Mouse (Mus musculus): Measurements from ENCODE around the gene Mga. TPM values are rescaled to one million over a fixed set of nuclear protein-coding genes. Genes with fewer than 3 reads are reported as not detected.

The Mga gene
- 33.4 and 33.9 TPM in 2 replicates for polyA plus RNA-seq (2014; fragmentation: Nextera tagmentation; extraction: Ambion mirVana)

DNA sequence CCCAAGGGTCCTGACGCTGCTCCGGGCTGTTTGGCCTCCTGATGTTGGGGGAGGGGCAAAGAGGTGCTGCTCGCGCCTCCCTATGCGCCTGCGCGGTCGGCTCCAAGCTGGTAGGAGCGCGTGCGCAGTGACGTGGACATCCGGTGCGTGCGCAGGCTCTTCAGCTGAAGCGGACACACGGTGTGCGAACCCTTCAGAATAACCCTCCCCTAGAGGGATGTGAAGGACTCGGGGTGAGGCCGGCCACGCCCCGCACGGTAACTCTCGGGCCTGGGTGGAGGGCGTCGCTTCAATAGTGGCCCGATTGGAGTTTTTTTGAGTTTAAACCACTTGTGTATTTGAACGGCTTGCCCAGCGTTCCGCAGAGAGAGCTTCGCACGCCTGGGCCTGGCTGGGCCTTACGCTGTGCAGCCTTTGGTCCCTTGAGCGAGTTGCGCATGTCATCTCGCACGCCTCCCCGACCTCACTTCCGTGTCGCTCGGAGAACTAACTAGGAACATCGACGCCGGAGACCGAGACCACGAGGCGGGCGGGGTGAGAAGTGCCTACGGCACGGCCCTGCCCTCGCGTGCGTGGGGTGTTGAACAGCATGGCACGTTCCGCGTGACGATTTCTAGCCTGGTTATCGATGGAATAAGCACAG is at the start of gene Mga:
Gene Mga, plus strand, starts transcription at position 139 of the 643 bp plus-strand sequence.
- peak; percentile 99 for DNase-seq (ENCODE audit: low spot score)
- peak within 1 kb of the TSS; percentile 70 for H3K9ac ChIP-seq (ENCODE audit: low read depth, low read length)
- peaks cover 2% of the 10 kb centered on the region; the same call in 1 of the 2 replicates for H3K36me3 ChIP-seq (ENCODE audit: control insufficient read depth, insufficient read depth, low read length)
- peak within 1 kb of the TSS; percentile 92 for H3K27ac ChIP-seq (replicated peaks; ENCODE audit: low read depth, low read length)
- WGBS: 2% methylated on average over 51 of the region's 58 CpGs
- H3K9me3 ChIP-seq (ENCODE audit: control insufficient read depth, low read length): no peaks in the 10 kb centered on the region
- ATAC-seq (ENCODE audit: low read depth): peak; percentile 98
- peak within 1 kb of the TSS; percentile 90 for H3K4me2 ChIP-seq (ENCODE audit: low read depth, low read length)
- peaks cover 7% of the 10 kb centered on the region; the same call in 1 of the 2 replicates for H3K4me1 ChIP-seq (ENCODE audit: control insufficient read depth, insufficient read depth, low read length)
- peak within 1 kb of the TSS; percentile 59 for H3K4me3 ChIP-seq (ENCODE audit: low read depth, low read length)
- H3K27me3 ChIP-seq (replicated peaks; ENCODE audit: control insufficient read depth, insufficient read depth, low read length): no peaks in the 10 kb centered on the region

DNA sequence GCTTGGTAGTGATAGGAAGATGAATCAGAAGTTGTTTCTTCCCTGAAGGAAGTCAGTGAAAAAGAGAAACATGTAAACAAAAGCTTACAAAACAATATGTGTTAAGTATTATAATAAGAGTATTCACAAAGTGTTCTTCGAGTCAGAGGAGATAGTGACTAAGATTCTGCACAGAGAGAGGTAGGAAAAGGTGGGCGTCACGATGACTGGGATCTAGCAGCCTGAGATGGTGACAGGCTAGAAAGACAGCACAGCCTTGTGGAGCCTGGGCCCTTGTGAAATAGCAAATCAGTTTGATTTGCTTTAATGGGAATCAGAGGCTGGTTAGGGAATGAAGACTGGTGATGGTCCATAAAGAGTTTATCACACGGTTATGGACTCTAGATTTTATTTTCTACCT is 43.2 kb upstream of the Mga start:
- Histone ChIP-seq H3K9ac (ENCODE audit: low read depth, low read length) (no peak overlapping the region), H3K36me3 (ENCODE audit: control insufficient read depth, insufficient read depth, low read length) (no peaks in the 10 kb centered on the region), H3K27me3 (replicated peaks; ENCODE audit: control insufficient read depth, insufficient read depth, low read length) (no peaks in the 10 kb centered on the region), H3K4me2 (ENCODE audit: low read depth, low read length) (no peak overlapping the region), H3K9me3 (ENCODE audit: control insufficient read depth, low read length) (no peaks in the 10 kb centered on the region), H3K4me1 (ENCODE audit: control insufficient read depth, insufficient read depth, low read length) (no peaks in the 10 kb centered on the region), H3K27ac (replicated peaks; ENCODE audit: low read depth, low read length) (no peak overlapping the region), H3K4me3 (ENCODE audit: low read depth, low read length) (no peak overlapping the region)
- DNase-seq (ENCODE audit: low spot score) (no peak), ATAC-seq (ENCODE audit: low read depth) (no peak)
- 81% methylated on average over 4 of the region's 4 CpGs for WGBS

DNA sequence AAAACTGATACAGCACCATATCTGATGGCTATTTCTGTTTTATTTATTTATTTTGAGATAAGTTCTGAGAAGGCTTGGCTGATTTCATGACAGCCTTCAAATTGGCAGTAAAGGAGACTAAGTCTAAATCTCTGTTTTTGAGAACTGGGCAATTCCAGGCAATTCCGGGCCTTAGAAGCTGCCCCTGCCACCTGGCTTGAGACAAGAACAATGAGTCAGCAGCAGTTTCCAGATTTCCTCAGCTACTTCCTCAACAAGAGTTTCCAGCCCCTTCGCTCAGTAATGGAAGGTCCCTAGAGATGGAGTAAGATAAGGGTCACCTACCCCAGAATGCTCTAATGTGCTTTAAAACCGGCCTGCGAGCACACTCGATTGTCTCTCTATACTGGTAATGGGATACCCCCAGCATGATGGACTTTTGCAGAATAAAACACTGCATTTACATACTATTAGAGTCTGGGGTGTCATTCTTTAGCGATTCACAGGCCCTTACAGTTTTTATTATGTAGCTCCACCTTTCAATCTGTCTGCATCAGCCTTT is 41.6 kb upstream of the Mga start:
- no peaks in the 10 kb centered on the region for H3K36me3 ChIP-seq (ENCODE audit: control insufficient read depth, insufficient read depth, low read length)
- no peaks in the 10 kb centered on the region for H3K4me1 ChIP-seq (ENCODE audit: control insufficient read depth, insufficient read depth, low read length)
- H3K9me3 ChIP-seq (ENCODE audit: control insufficient read depth, low read length): no peaks in the 10 kb centered on the region
- no peak overlapping the region for H3K9ac ChIP-seq (ENCODE audit: low read depth, low read length)
- no peak for DNase-seq (ENCODE audit: low spot score)
- no peak overlapping the region for H3K4me2 ChIP-seq (ENCODE audit: low read depth, low read length)
- H3K27me3 ChIP-seq (replicated peaks; ENCODE audit: control insufficient read depth, insufficient read depth, low read length): no peaks in the 10 kb centered on the region
- 62% methylated on average over 6 of the region's 6 CpGs for WGBS
- H3K27ac ChIP-seq (replicated peaks; ENCODE audit: low read depth, low read length): no peak overlapping the region
- no peak overlapping the region for H3K4me3 ChIP-seq (ENCODE audit: low read depth, low read length)
- ATAC-seq (ENCODE audit: low read depth): no peak

DNA sequence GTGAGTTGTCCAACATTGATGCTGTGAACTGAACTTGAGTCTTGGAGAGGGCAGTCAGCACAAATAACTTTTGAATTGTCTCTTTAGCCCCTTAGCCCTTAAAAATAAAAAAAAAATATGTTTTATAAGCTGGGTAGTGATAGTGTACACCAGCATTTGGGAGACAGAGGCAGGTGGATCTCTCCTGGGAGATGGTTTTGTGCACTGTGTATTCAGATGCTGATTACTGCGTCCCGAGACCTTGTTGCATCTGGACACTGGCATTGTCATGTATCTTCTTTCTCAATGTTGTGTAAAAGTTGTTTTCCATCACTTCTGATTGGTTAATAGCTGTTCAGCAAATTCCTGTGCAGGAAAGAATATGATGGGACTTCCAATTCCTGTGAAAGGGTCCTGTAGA is 39.7 kb upstream of the Mga start:
- H3K9ac ChIP-seq (ENCODE audit: low read depth, low read length): no peak overlapping the region
- DNase-seq (ENCODE audit: low spot score) (no peak), ATAC-seq (ENCODE audit: low read depth) (no peak)
- no peak overlapping the region for H3K4me3 ChIP-seq (ENCODE audit: low read depth, low read length)
- no peaks in the 10 kb centered on the region for H3K4me1 ChIP-seq (ENCODE audit: control insufficient read depth, insufficient read depth, low read length)
- no peaks in the 10 kb centered on the region for H3K36me3 ChIP-seq (ENCODE audit: control insufficient read depth, insufficient read depth, low read length)
- H3K27me3 ChIP-seq (replicated peaks; ENCODE audit: control insufficient read depth, insufficient read depth, low read length): no peaks in the 10 kb centered on the region
- no peak overlapping the region for H3K27ac ChIP-seq (replicated peaks; ENCODE audit: low read depth, low read length)
- 87% methylated on average over 2 of the region's 2 CpGs for WGBS
- H3K9me3 ChIP-seq (ENCODE audit: control insufficient read depth, low read length): no peaks in the 10 kb centered on the region
- H3K4me2 ChIP-seq (ENCODE audit: low read depth, low read length): no peak overlapping the region

GRCm38 (mm10) chr2:119864484-119864883 is 32.5 kb upstream of the Mga start:
- no peaks in the 10 kb centered on the region for H3K4me1 ChIP-seq (ENCODE audit: control insufficient read depth, insufficient read depth, low read length)
- no peak overlapping the region for H3K4me3 ChIP-seq (ENCODE audit: low read depth, low read length)
- no peaks in the 10 kb centered on the region for H3K36me3 ChIP-seq (ENCODE audit: control insufficient read depth, insufficient read depth, low read length)
- H3K9ac ChIP-seq (ENCODE audit: low read depth, low read length): no peak overlapping the region
- no peaks in the 10 kb centered on the region for H3K9me3 ChIP-seq (ENCODE audit: control insufficient read depth, low read length)
- no peaks in the 10 kb centered on the region for H3K27me3 ChIP-seq (replicated peaks; ENCODE audit: control insufficient read depth, insufficient read depth, low read length)
- ATAC-seq (ENCODE audit: low read depth) (no peak), DNase-seq (ENCODE audit: low spot score) (no peak)
- 74% methylated on average over 4 of the region's 4 CpGs for WGBS
- H3K27ac ChIP-seq (replicated peaks; ENCODE audit: low read depth, low read length): no peak overlapping the region
- no peak overlapping the region for H3K4me2 ChIP-seq (ENCODE audit: low read depth, low read length)

GRCm38 (mm10) chr2:119872371-119873104 is 24.5 kb upstream of the Mga start:
- ATAC-seq (ENCODE audit: low read depth) (peak; percentile 89), DNase-seq (ENCODE audit: low spot score) (peak; percentile 80)
- Histone ChIP-seq H3K4me3 (ENCODE audit: low read depth, low read length) (peak overlapping the region; percentile 53), H3K36me3 (ENCODE audit: control insufficient read depth, insufficient read depth, low read length) (no peaks in the 10 kb centered on the region), H3K27me3 (replicated peaks; ENCODE audit: control insufficient read depth, insufficient read depth, low read length) (no peaks in the 10 kb centered on the region), H3K4me2 (ENCODE audit: low read depth, low read length) (peak overlapping the region; percentile 95), H3K4me1 (ENCODE audit: control insufficient read depth, insufficient read depth, low read length) (peaks cover 7% of the 10 kb centered on the region; the same call in 1 of the 2 replicates), H3K9ac (ENCODE audit: low read depth, low read length) (peak overlapping the region; percentile 69), H3K27ac (replicated peaks; ENCODE audit: low read depth, low read length) (peak overlapping the region; percentile 56), H3K9me3 (ENCODE audit: control insufficient read depth, low read length) (no peaks in the 10 kb centered on the region)
- under 1% methylated on average over 34 of the region's 73 CpGs for WGBS

GRCm38 (mm10) chr2:119873105-119873464 is 23.9 kb upstream of the Mga start:
- DNase-seq (ENCODE audit: low spot score) (peak; percentile 94), ATAC-seq (ENCODE audit: low read depth) (peak; percentile 93)
- no peaks in the 10 kb centered on the region for H3K9me3 ChIP-seq (ENCODE audit: control insufficient read depth, low read length)
- H3K4me1 ChIP-seq (ENCODE audit: control insufficient read depth, insufficient read depth, low read length): peaks cover 7% of the 10 kb centered on the region; the same call in 1 of the 2 replicates
- H3K4me3 ChIP-seq (ENCODE audit: low read depth, low read length): peak overlapping the region; percentile 53
- WGBS: 1% methylated on average over 36 of the region's 39 CpGs
- peak overlapping the region; percentile 69 for H3K9ac ChIP-seq (ENCODE audit: low read depth, low read length)
- no peaks in the 10 kb centered on the region for H3K36me3 ChIP-seq (ENCODE audit: control insufficient read depth, insufficient read depth, low read length)
- no peaks in the 10 kb centered on the region for H3K27me3 ChIP-seq (replicated peaks; ENCODE audit: control insufficient read depth, insufficient read depth, low read length)
- peak overlapping the region; percentile 95 for H3K4me2 ChIP-seq (ENCODE audit: low read depth, low read length)
- H3K27ac ChIP-seq (replicated peaks; ENCODE audit: low read depth, low read length): peak overlapping the region; percentile 56

DNA sequence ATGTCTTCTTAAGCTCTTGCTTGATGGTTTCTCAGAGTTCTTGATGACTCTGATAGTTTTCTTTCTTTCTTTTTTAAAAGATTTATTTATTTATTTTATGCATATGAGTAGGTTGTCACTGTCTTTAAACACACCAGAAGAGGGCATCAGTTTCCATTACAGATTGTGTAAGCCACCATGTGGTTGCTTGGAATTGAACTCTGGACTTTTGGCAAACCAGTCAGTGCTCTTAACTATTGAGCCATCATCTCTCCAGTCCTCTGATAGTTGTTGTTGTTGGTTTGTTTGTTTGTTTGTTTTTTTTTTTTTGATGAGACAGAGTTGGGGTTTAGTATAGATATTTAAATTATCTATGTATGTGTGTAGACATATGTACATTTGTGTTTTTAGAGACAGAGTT is 21.0 kb upstream of the Mga start:
- H3K27ac ChIP-seq (replicated peaks; ENCODE audit: low read depth, low read length): no peak overlapping the region
- H3K4me2 ChIP-seq (ENCODE audit: low read depth, low read length): no peak overlapping the region
- H3K27me3 ChIP-seq (replicated peaks; ENCODE audit: control insufficient read depth, insufficient read depth, low read length): no peaks in the 10 kb centered on the region
- H3K36me3 ChIP-seq (ENCODE audit: control insufficient read depth, insufficient read depth, low read length): no peaks in the 10 kb centered on the region
- H3K4me3 ChIP-seq (ENCODE audit: low read depth, low read length): no peak overlapping the region
- DNase-seq (ENCODE audit: low spot score) (no peak), ATAC-seq (ENCODE audit: low read depth) (no peak)
- no peaks in the 10 kb centered on the region for H3K9me3 ChIP-seq (ENCODE audit: control insufficient read depth, low read length)
- H3K4me1 ChIP-seq (ENCODE audit: control insufficient read depth, insufficient read depth, low read length): peaks cover 7% of the 10 kb centered on the region; the same call in 1 of the 2 replicates
- H3K9ac ChIP-seq (ENCODE audit: low read depth, low read length): no peak overlapping the region
